In the genomic region with DNA sequence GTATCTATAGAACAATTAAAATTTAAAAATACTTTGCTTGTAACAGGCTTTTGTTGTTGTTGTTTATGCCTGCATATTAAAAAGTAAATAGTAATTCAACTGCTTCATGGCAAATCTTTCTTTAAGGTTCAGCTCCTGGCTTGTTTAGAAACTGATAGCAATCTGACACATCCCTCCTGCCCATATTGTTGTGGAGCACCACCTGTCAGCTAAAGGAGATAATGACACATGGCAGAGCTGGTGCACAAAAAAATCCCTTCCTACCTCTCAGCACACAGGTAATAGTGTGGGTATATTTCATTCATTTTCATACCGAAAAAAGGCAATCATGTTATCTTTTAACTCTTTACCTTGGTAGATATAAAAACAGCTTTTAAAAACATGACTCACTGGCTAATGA, we compare ENCODE assay signal across 28 mouse cellular contexts. TPM values are rescaled to one million over a fixed set of nuclear protein-coding genes. Genes with fewer than 3 reads are reported as not detected.
DNase-seq lines count a peak whose midpoint lies in the region; ATAC-seq and TF ChIP-seq lines count a peak whose summit lies in the region.
"Had no signal": no experiment of that assay in that cellular context is flagged by ENCODE, and none has a peak within 500 bp of the region (broad histone marks: within the 10 kb centered on the region; RNA-seq: fewer than 3 reads in every experiment).

No protein-coding gene starts in this region.

- peak; percentile 55 to 56 for DNase-seq in cerebellum, postnatal 10 days
- no peak for DNase-seq in cerebellum, postnatal 4 days (ENCODE audit: low spot score in 2 of 2)
- peak; percentile 52 for DNase-seq in hindbrain, postnatal 0 days (ENCODE audit: low spot score)
- no peak for DNase-seq in hindbrain, embryonic 11.5 days (ENCODE audit: low spot score)
- DNase-seq in midbrain, embryonic 14.5 days, result peak; percentile 15
- no peak for DNase-seq in midbrain, embryonic 11.5 days (ENCODE audit: low spot score, missing footprints)
- no peak for DNase-seq in adipocyte (ENCODE audit: low spot score)
- DNase-seq: adrenal gland, adult 2 months; adrenal gland, postnatal 25 days; cerebellum, adult 18-20 months; embryo, embryonic 11 days; gastrocnemius, adult 2 months; gastrocnemius, postnatal 25 days; heart, postnatal 14 days had no signal

- no peak overlapping the region for H3K27ac ChIP-seq in hindbrain, postnatal 0 days
- H3K27ac ChIP-seq in hindbrain, embryonic 11.5 days (ENCODE audit: low read depth, low read length), result no peak overlapping the region
- no peak overlapping the region for H3K27ac ChIP-seq in midbrain, embryonic 14.5 days (replicated peaks; ENCODE audit: low read depth, low read length)
- H3K27ac ChIP-seq in midbrain, embryonic 11.5 days (ENCODE audit: low read depth, low read length), result no peak overlapping the region
- H3K27ac ChIP-seq: embryonic facial prominence, embryonic 15.5 days; forebrain, embryonic 10.5 days; gastrocnemius, adult 2 months; heart, embryonic 10.5 days; heart, embryonic 15.5 days; hindbrain, embryonic 14.5 days had no signal

- 82% methylated on average over 1 of the region's 1 CpGs for WGBS in hindbrain, postnatal 0 days
- 82% methylated on average over 1 of the region's 1 CpGs for WGBS in hindbrain, embryonic 11.5 days
- WGBS in midbrain, embryonic 14.5 days, result 91% methylated on average over 1 of the region's 1 CpGs
- 86% methylated on average over 1 of the region's 1 CpGs for WGBS in midbrain, embryonic 11.5 days

- no peak overlapping the region for H3K9ac ChIP-seq in hindbrain, postnatal 0 days (replicated peaks; ENCODE audit: low read length)
- no peak overlapping the region for H3K9ac ChIP-seq in hindbrain, embryonic 11.5 days (ENCODE audit: low read depth, low read length)
- H3K9ac ChIP-seq in midbrain, embryonic 14.5 days (replicated peaks; ENCODE audit: low read length), result no peak overlapping the region
- no peak overlapping the region for H3K9ac ChIP-seq in midbrain, embryonic 11.5 days (ENCODE audit: low read length)
- H3K9ac ChIP-seq: embryonic facial prominence, embryonic 15.5 days; heart, embryonic 15.5 days; hindbrain, embryonic 14.5 days had no signal

- no peak for ATAC-seq in hindbrain, postnatal 0 days
- no peak for ATAC-seq in hindbrain, embryonic 11.5 days (ENCODE audit: low FRiP score)
- ATAC-seq in midbrain, embryonic 14.5 days (ENCODE audit: low FRiP score, low TSS enrichment), result no peak
- no peak for ATAC-seq in midbrain, embryonic 11.5 days (ENCODE audit: low FRiP score)
- ATAC-seq: activated CD4-positive, CD25-positive, alpha-beta regulatory T cell, adult 4 months; forebrain, embryonic 14.5 days; intestine, embryonic 16.5 days had no signal

- H3K36me3 ChIP-seq in hindbrain, postnatal 0 days (ENCODE audit: insufficient read depth, low read length), result no peaks in the 10 kb centered on the region
- no peaks in the 10 kb centered on the region for H3K36me3 ChIP-seq in hindbrain, embryonic 11.5 days (ENCODE audit: control insufficient read depth, insufficient read depth, low read length)
- no peaks in the 10 kb centered on the region for H3K36me3 ChIP-seq in midbrain, embryonic 14.5 days (ENCODE audit: control insufficient read depth, insufficient read depth, low read length)
- H3K36me3 ChIP-seq in midbrain, embryonic 11.5 days (ENCODE audit: control insufficient read depth, insufficient read depth, low read length), result no peaks in the 10 kb centered on the region
- H3K36me3 ChIP-seq: embryonic facial prominence, embryonic 15.5 days; forebrain, embryonic 10.5 days; heart, embryonic 10.5 days; heart, embryonic 15.5 days had no signal

- H3K4me3 ChIP-seq in hindbrain, postnatal 0 days (ENCODE audit: low read length), result no peak overlapping the region
- H3K4me3 ChIP-seq in hindbrain, embryonic 11.5 days (ENCODE audit: low read depth, low read length), result no peak overlapping the region
- no peak overlapping the region for H3K4me3 ChIP-seq in midbrain, embryonic 14.5 days (replicated peaks; ENCODE audit: low read depth, low read length)
- no peak overlapping the region for H3K4me3 ChIP-seq in midbrain, embryonic 11.5 days (ENCODE audit: low read depth, low read length)
- H3K4me3 ChIP-seq: embryonic facial prominence, embryonic 15.5 days; erythroblast, embryonic 14.5 days; forebrain, embryonic 10.5 days; gastrocnemius, adult 2 months; heart, embryonic 10.5 days; heart, embryonic 15.5 days had no signal

- no peaks in the 10 kb centered on the region for H3K27me3 ChIP-seq in hindbrain, postnatal 0 days (ENCODE audit: insufficient read depth, low read length)
- H3K27me3 ChIP-seq in hindbrain, embryonic 11.5 days (ENCODE audit: control insufficient read depth, insufficient read depth, low read length), result no peaks in the 10 kb centered on the region
- H3K27me3 ChIP-seq in midbrain, embryonic 14.5 days (ENCODE audit: control insufficient read depth, insufficient read depth, low read length), result no peaks in the 10 kb centered on the region
- no peaks in the 10 kb centered on the region for H3K27me3 ChIP-seq in midbrain, embryonic 11.5 days (ENCODE audit: control insufficient read depth, insufficient read depth, low read length)
- H3K27me3 ChIP-seq: embryonic facial prominence, embryonic 15.5 days; heart, embryonic 15.5 days had no signal

- H3K4me2 ChIP-seq in hindbrain, postnatal 0 days (ENCODE audit: low read depth, low read length), result no peak overlapping the region
- H3K4me2 ChIP-seq in hindbrain, embryonic 11.5 days (replicated peaks; ENCODE audit: low read depth, low read length), result no peak overlapping the region
- H3K4me2 ChIP-seq in midbrain, embryonic 14.5 days (ENCODE audit: low read length), result no peak overlapping the region
- no peak overlapping the region for H3K4me2 ChIP-seq in midbrain, embryonic 11.5 days
- H3K4me2 ChIP-seq: embryonic facial prominence, embryonic 15.5 days; heart, embryonic 15.5 days; hindbrain, embryonic 14.5 days had no signal

- H3K9me3 ChIP-seq in hindbrain, postnatal 0 days (ENCODE audit: low read length), result no peaks in the 10 kb centered on the region
- no peaks in the 10 kb centered on the region for H3K9me3 ChIP-seq in hindbrain, embryonic 11.5 days (ENCODE audit: control insufficient read depth, low read length)
- no peaks in the 10 kb centered on the region for H3K9me3 ChIP-seq in midbrain, embryonic 14.5 days (ENCODE audit: control insufficient read depth, low read length)
- H3K9me3 ChIP-seq in midbrain, embryonic 11.5 days (ENCODE audit: control insufficient read depth, low read length), result no peaks in the 10 kb centered on the region
- H3K9me3 ChIP-seq: embryonic facial prominence, embryonic 15.5 days; forebrain, embryonic 10.5 days; heart, embryonic 10.5 days; heart, embryonic 15.5 days had no signal

- H3K4me1 ChIP-seq in hindbrain, postnatal 0 days (ENCODE audit: insufficient read depth, low read length), result no peaks in the 10 kb centered on the region
- H3K4me1 ChIP-seq in hindbrain, embryonic 11.5 days (replicated peaks; ENCODE audit: control insufficient read depth, insufficient read depth, low read length), result no peaks in the 10 kb centered on the region
- no peaks in the 10 kb centered on the region for H3K4me1 ChIP-seq in midbrain, embryonic 14.5 days (ENCODE audit: control insufficient read depth, insufficient read depth, low read length)
- peaks cover 3% of the 10 kb centered on the region; the same call in 1 of the 2 replicates for H3K4me1 ChIP-seq in midbrain, embryonic 11.5 days (ENCODE audit: control insufficient read depth, insufficient read depth, low read length)
- H3K4me1 ChIP-seq: embryonic facial prominence, embryonic 15.5 days had no signal

- peak; percentile 55 for TF ChIP-seq CTCF in hindbrain, postnatal 0 days (IDR thresholded peaks at IDR 0.05; ENCODE audit: low read depth)

RNA-seq across cellular contexts. Expression of a gene that starts 18.5 kb away (rescaled TPM):
- 46.4 and 52.8 TPM in 2 replicates for total RNA-seq in hindbrain, postnatal 0 days (2014; rRNA removed)
- polyA plus RNA-seq in hindbrain, postnatal 0 days (2015; fragmentation: Nextera tagmentation; extraction: Ambion mirVana), result 13.3 and 13.9 TPM in 2 replicates
- polyA plus RNA-seq in hindbrain, embryonic 11.5 days (2014; fragmentation: Nextera tagmentation; extraction: Ambion mirVana), result 5.6 and 10.2 TPM in 2 replicates
- 17.8 and 22.3 TPM in 2 replicates for polyA plus RNA-seq in midbrain, embryonic 14.5 days (2014; fragmentation: Nextera tagmentation; extraction: Ambion mirVana)
- 7.0 and 8.6 TPM in 2 replicates for polyA plus RNA-seq in midbrain, embryonic 11.5 days (2014; fragmentation: Nextera tagmentation; extraction: Ambion mirVana)
- total RNA-seq: common myeloid progenitor, adult 5-6 weeks; granulocyte monocyte progenitor cell, adult 5-6 weeks; hematopoietic stem cell, adult 5-6 weeks; MEL had no signal
- polyA plus RNA-seq: activated CD4-positive, CD25-positive, alpha-beta regulatory T cell, adult 4 months; C2C12; erythroblast, embryonic 14.5 days; intestine, embryonic 16.5 days had no signal

Comparison
In these comparisons a context has a peak if more than half of its experiments do, and no peak if none do; other contexts are left out.
1. DNase-seq: peak in cerebellum, postnatal 10 days (2 of 2), hindbrain, postnatal 0 days (single experiment) and midbrain, embryonic 14.5 days (single experiment); none in cerebellum, postnatal 4 days (0 of 2), hindbrain, embryonic 11.5 days (single experiment), midbrain, embryonic 11.5 days (single experiment) and adipocyte (single experiment).